Mouse (Mus musculus): ENCODE data around the gene Pde8a. TPM values are rescaled to one million over a fixed set of nuclear protein-coding genes. Genes with fewer than 3 reads are reported as not detected.

Gene Pde8a
- polyA plus RNA-seq, 1 experiment from 2014 or later: 4.0 TPM

GRCm38 (mm10) chr7:81212697-81213346 is 574 bp upstream of the Pde8a start:
- Histone ChIP-seq H3K36me3 (no peaks in the 10 kb centered on the region), H3K4me2 (peak overlapping the region; percentile 74), H3K9ac (no peak overlapping the region), H3K27ac (peak overlapping the region; percentile 82), H3K4me3 (replicated peaks) (peak overlapping the region; percentile 56), H3K4me1 (peaks cover 12% of the 10 kb centered on the region), H3K9me3 (no peaks in the 10 kb centered on the region), H3K27me3 (replicated peaks) (peaks cover 28% of the 10 kb centered on the region)
- ATAC-seq (ENCODE audit: insufficient read depth, low FRiP score, low read depth): peak; percentile 91
- under 1% methylated on average over 57 of the region's 57 CpGs for WGBS

- Histone ChIP-seq H3K9me3 (no peaks in the 10 kb centered on the region), H3K4me2 (peak overlapping the region; percentile 74), H3K4me3 (replicated peaks) (peak overlapping the region; percentile 56), H3K27me3 (replicated peaks) (peaks cover 28% of the 10 kb centered on the region), H3K27ac (no peak overlapping the region), H3K9ac (peak overlapping the region; percentile 34; the same call in 1 of the 2 replicates), H3K36me3 (no peaks in the 10 kb centered on the region), H3K4me1 (peaks cover 12% of the 10 kb centered on the region)
- 11% methylated on average over 40 of the region's 40 CpGs for WGBS
- ATAC-seq (ENCODE audit: insufficient read depth, low FRiP score, low read depth): no peak
Measured at GRCm38 (mm10) chr7:81214153-81214907, 934 bp downstream of the Pde8a start.

- peaks cover 25% of the 10 kb centered on the region for H3K27me3 ChIP-seq (replicated peaks)
- peaks cover 12% of the 10 kb centered on the region for H3K4me1 ChIP-seq
- H3K9me3 ChIP-seq: no peaks in the 10 kb centered on the region
- no peak overlapping the region for H3K4me2 ChIP-seq
- no peaks in the 10 kb centered on the region for H3K36me3 ChIP-seq
- no peak overlapping the region for H3K27ac ChIP-seq
- no peak overlapping the region for H3K4me3 ChIP-seq (replicated peaks)
- WGBS: 82% methylated on average over 1 of the region's 1 CpGs
- H3K9ac ChIP-seq: no peak overlapping the region
- ATAC-seq (ENCODE audit: insufficient read depth, low FRiP score, low read depth): no peak
Measured at GRCm38 (mm10) chr7:81215950-81216349, 2.6 kb downstream of the Pde8a start.

- Histone ChIP-seq H3K27me3 (replicated peaks) (peaks cover 3% of the 10 kb centered on the region; the same call in 1 of the 2 replicates), H3K4me3 (replicated peaks) (no peak overlapping the region), H3K36me3 (no peaks in the 10 kb centered on the region), H3K9ac (no peak overlapping the region), H3K27ac (no peak overlapping the region), H3K9me3 (no peaks in the 10 kb centered on the region), H3K4me2 (no peak overlapping the region), H3K4me1 (no peaks in the 10 kb centered on the region)
- ATAC-seq (ENCODE audit: insufficient read depth, low FRiP score, low read depth): no peak
- WGBS: 51% methylated on average over 7 of the region's 7 CpGs
Measured at GRCm38 (mm10) chr7:81219321-81219720, 5.9 kb downstream of the Pde8a start.

- H3K9me3 ChIP-seq: no peaks in the 10 kb centered on the region
- ATAC-seq (ENCODE audit: insufficient read depth, low FRiP score, low read depth): no peak
- 80% methylated on average over 3 of the region's 3 CpGs for WGBS
- H3K27me3 ChIP-seq (replicated peaks): no peaks in the 10 kb centered on the region
- H3K9ac ChIP-seq: no peak overlapping the region
- no peak overlapping the region for H3K4me3 ChIP-seq (replicated peaks)
- no peaks in the 10 kb centered on the region for H3K36me3 ChIP-seq
- no peak overlapping the region for H3K27ac ChIP-seq
- H3K4me2 ChIP-seq: no peak overlapping the region
- H3K4me1 ChIP-seq: no peaks in the 10 kb centered on the region
Measured at GRCm38 (mm10) chr7:81220381-81220780, 7.0 kb downstream of the Pde8a start.

GRCm38 (mm10) chr7:81224260-81224659 is 10.9 kb downstream of the Pde8a start:
- no peak overlapping the region for H3K4me2 ChIP-seq
- no peak overlapping the region for H3K4me3 ChIP-seq (replicated peaks)
- ATAC-seq (ENCODE audit: insufficient read depth, low FRiP score, low read depth): no peak
- H3K36me3 ChIP-seq: no peaks in the 10 kb centered on the region
- H3K27ac ChIP-seq: no peak overlapping the region
- 84% methylated on average over 7 of the region's 7 CpGs for WGBS
- H3K4me1 ChIP-seq: no peaks in the 10 kb centered on the region
- H3K27me3 ChIP-seq (replicated peaks): no peaks in the 10 kb centered on the region
- no peak overlapping the region for H3K9ac ChIP-seq
- H3K9me3 ChIP-seq: no peaks in the 10 kb centered on the region

GRCm38 (mm10) chr7:81230091-81230792 is 16.8 kb downstream of the Pde8a start:
- H3K4me3 ChIP-seq (replicated peaks): no peak overlapping the region
- no peak overlapping the region for H3K4me2 ChIP-seq
- ATAC-seq (ENCODE audit: insufficient read depth, low FRiP score, low read depth): no peak
- no peak overlapping the region for H3K9ac ChIP-seq
- H3K9me3 ChIP-seq: no peaks in the 10 kb centered on the region
- no peaks in the 10 kb centered on the region for H3K36me3 ChIP-seq
- no peaks in the 10 kb centered on the region for H3K27me3 ChIP-seq (replicated peaks)
- WGBS: 64% methylated on average over 7 of the region's 7 CpGs
- no peaks in the 10 kb centered on the region for H3K4me1 ChIP-seq
- H3K27ac ChIP-seq: peak overlapping the region; percentile 49; the same call in 1 of the 2 replicates

- H3K9ac ChIP-seq: no peak overlapping the region
- no peak overlapping the region for H3K4me2 ChIP-seq
- whole genome bisulfite sequencing: 82% methylated on average over 2 of the region's 2 CpGs
- no peak overlapping the region for H3K4me3 ChIP-seq (replicated peaks)
- H3K36me3 ChIP-seq: no peaks in the 10 kb centered on the region
- H3K27ac ChIP-seq: no peak overlapping the region
- ATAC-seq (ENCODE audit: insufficient read depth, low FRiP score, low read depth): no peak
- H3K27me3 ChIP-seq (replicated peaks): no peaks in the 10 kb centered on the region
- H3K4me1 ChIP-seq: no peaks in the 10 kb centered on the region
- no peaks in the 10 kb centered on the region for H3K9me3 ChIP-seq
Measured at GRCm38 (mm10) chr7:81232674-81233073, 19.3 kb downstream of the Pde8a start.

- no peak overlapping the region for H3K27ac ChIP-seq
- H3K36me3 ChIP-seq: no peaks in the 10 kb centered on the region
- H3K9me3 ChIP-seq: no peaks in the 10 kb centered on the region
- 82% methylated on average over 2 of the region's 2 CpGs for WGBS
- H3K4me3 ChIP-seq (replicated peaks): no peak overlapping the region
- H3K4me2 ChIP-seq: no peak overlapping the region
- no peaks in the 10 kb centered on the region for H3K4me1 ChIP-seq
- ATAC-seq (ENCODE audit: insufficient read depth, low FRiP score, low read depth): no peak
- H3K27me3 ChIP-seq (replicated peaks): no peaks in the 10 kb centered on the region
- H3K9ac ChIP-seq: no peak overlapping the region
Measured at GRCm38 (mm10) chr7:81235117-81235516, 21.7 kb downstream of the Pde8a start.

GRCm38 (mm10) chr7:81235600-81236223 is 22.3 kb downstream of the Pde8a start:
- Histone ChIP-seq H3K4me2 (no peak overlapping the region), H3K36me3 (no peaks in the 10 kb centered on the region), H3K4me3 (replicated peaks) (no peak overlapping the region), H3K9ac (no peak overlapping the region), H3K27me3 (replicated peaks) (no peaks in the 10 kb centered on the region), H3K9me3 (no peaks in the 10 kb centered on the region), H3K27ac (no peak overlapping the region), H3K4me1 (no peaks in the 10 kb centered on the region)
- no peak for ATAC-seq (ENCODE audit: insufficient read depth, low FRiP score, low read depth)
- WGBS: 70% methylated on average over 4 of the region's 4 CpGs

- Histone ChIP-seq H3K27me3 (replicated peaks) (no peaks in the 10 kb centered on the region), H3K9me3 (no peaks in the 10 kb centered on the region), H3K4me2 (no peak overlapping the region), H3K9ac (no peak overlapping the region), H3K4me1 (no peaks in the 10 kb centered on the region), H3K27ac (no peak overlapping the region), H3K4me3 (replicated peaks) (no peak overlapping the region), H3K36me3 (no peaks in the 10 kb centered on the region)
- no peak for ATAC-seq (ENCODE audit: insufficient read depth, low FRiP score, low read depth)
- 47% methylated on average over 5 of the region's 5 CpGs for WGBS
Measured at GRCm38 (mm10) chr7:81243361-81243760, 30.0 kb downstream of the Pde8a start.

Data from stomach, embryonic 15.5 days (tissue).